Mouse (Mus musculus) small intestine, adult 2 months (tissue): ENCODE data around the gene Asb1. TPM values are rescaled to one million over a fixed set of nuclear protein-coding genes. Genes with fewer than 3 reads are reported as not detected.
A peak's percentile ranks its signal among the peaks of the same experiment; 100 is the strongest.

Source experiments
- H3K27ac ChIP-seq: fragments of 200-500 bp; 2 replicates; pipeline ENCODE4 v1.5.1; 2012; ENCODE audit warnings: low read depth, low read length, control low read depth, inconsistent platforms; ENCODE audit not compliant: insufficient read depth
- H3K27me3 ChIP-seq: fragments of 200-500 bp; 2 replicates; pipeline ENCODE4 v1.6.1; 2012; ENCODE audit warnings: mild to moderate bottlenecking, moderate library complexity, low read length, inconsistent platforms; ENCODE audit not compliant: control insufficient read depth, insufficient read depth
- H3K36me3 ChIP-seq: fragments of 200-500 bp; 2 replicates; pipeline ENCODE4 v1.6.1; 2012; ENCODE audit warnings: mild to moderate bottlenecking, low read length, control low read depth, inconsistent platforms; ENCODE audit not compliant: control insufficient read depth, insufficient read depth
- H3K4me1 ChIP-seq: fragments of 200-500 bp; 2 replicates; pipeline ENCODE4 v1.6.1; 2012; ENCODE audit warnings: low read length, inconsistent platforms, mixed read lengths; ENCODE audit not compliant: control insufficient read depth, insufficient read depth, insufficient read length
- H3K4me3 ChIP-seq: fragments of 200-500 bp; 2 replicates; pipeline ENCODE4 v1.5.1; 2012; ENCODE audit warnings: low read depth, mild to moderate bottlenecking, control low read depth, inconsistent platforms, low read length, moderate library complexity
- CTCF ChIP-seq: fragments of 200-500 bp; IDR thresholded peaks from 2 replicates; pipeline ENCODE4 v1.5.1; 2012; ENCODE audit warnings: low read depth, mild to moderate bottlenecking, control low read depth, inconsistent platforms, low read length, moderate library complexity, mixed read lengths; ENCODE audit not compliant: insufficient replicate concordance, insufficient read length; ENCODE audit errors: extremely low read depth
- POLR2A ChIP-seq: fragments of 200-500 bp; IDR thresholded peaks from 2 replicates; pipeline ENCODE4 v1.6.1; 2012; ENCODE audit warnings: low read depth, mild to moderate bottlenecking, control low read depth, inconsistent platforms, low read length, moderate library complexity
- WGBS: fragments of 180-500 bp; shearing (Covaris S2); methylation state at CpG from one replicate; pipeline ENCODE4 v1.1.7; 2018; 5-methylcytosine and 5-hydroxymethylcytosine counted together
- polyA plus RNA-seq: library from polyadenylated mRNA; depleted of rRNA; stranded (reverse); fragments of >200 nt; gene quantifications from 2 replicates; pipeline ENCODE4 v1.2.3, GENCODE M21; 2012

Gene Asb1
- polyA plus RNA-seq, 1 experiment = 2.1 TPM

DNA sequence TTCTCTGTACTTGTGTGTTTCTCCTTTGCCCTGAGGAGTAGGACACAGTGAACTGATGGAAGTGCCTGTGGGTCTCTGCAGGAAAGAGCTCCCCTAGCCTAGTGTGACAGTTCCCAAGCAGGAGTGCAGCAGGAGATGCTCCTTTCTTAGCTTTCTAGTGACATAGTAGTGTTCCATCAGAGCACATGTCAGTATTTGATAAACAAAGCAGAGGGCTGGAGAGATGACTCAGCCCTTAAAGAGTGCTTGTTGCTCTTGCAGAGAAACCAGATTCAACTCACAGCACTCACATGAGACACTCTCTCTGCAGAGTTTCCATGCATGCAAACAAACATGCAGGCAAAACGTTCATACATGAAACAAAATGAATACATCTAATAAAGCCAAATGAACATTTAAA lies 4.9 kb downstream of the Asb1 start:
- Histone ChIP-seq H3K27me3 (no peaks in the 10 kb centered on the region), H3K27ac (no peak overlapping the region)
- 84% methylated on average over 1 of the region's 1 CpGs for WGBS

DNA sequence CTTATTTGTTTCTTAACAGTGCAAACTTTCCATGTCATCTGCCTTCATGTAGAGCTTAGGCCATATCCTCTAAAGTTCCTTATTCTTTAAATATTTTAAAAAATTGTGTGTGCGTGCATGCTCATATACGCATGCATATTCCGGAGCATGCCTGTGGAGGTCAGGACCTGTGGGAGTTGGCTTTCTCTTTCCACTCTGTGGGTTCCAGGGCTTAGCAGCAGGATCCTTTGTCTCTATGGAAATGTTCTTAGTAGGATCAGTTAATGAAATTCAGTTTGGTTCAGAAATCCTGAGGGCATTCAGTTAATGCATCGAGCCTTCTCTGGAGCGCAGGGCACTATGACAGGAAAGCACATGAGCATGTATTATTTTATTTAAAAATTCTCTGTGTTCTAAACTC lies 7.2 kb downstream of the Asb1 start:
- no peak overlapping the region for H3K4me3 ChIP-seq
- H3K27ac ChIP-seq = no peak overlapping the region
- H3K4me1 ChIP-seq = no peaks in the 10 kb centered on the region
- TF ChIP-seq POLR2A (no peak), CTCF (no peak)
- H3K36me3 ChIP-seq = peaks cover 15% of the 10 kb centered on the region
- WGBS = over 99% methylated on average over 5 of the region's 5 CpGs
- no peaks in the 10 kb centered on the region for H3K27me3 ChIP-seq

More for the DNA sequence above, 4.9 kb downstream of the Asb1 start:
- H3K4me3 ChIP-seq = no peak overlapping the region
- peaks cover 9% of the 10 kb centered on the region for H3K36me3 ChIP-seq
- peaks cover 6% of the 10 kb centered on the region for H3K4me1 ChIP-seq
- TF ChIP-seq POLR2A = no peak
- TF ChIP-seq CTCF = no peak

GRCm38 (mm10) chr1:91549073-91549472 lies 8.7 kb downstream of the Asb1 start:
- no peak for TF ChIP-seq CTCF
- TF ChIP-seq POLR2A = no peak
- H3K36me3 ChIP-seq = peaks cover 18% of the 10 kb centered on the region
- no peaks in the 10 kb centered on the region for H3K4me1 ChIP-seq
- H3K4me3 ChIP-seq = no peak overlapping the region
- WGBS = 68% methylated on average over 2 of the region's 2 CpGs
- no peaks in the 10 kb centered on the region for H3K27me3 ChIP-seq
- H3K27ac ChIP-seq = no peak overlapping the region

- H3K27ac ChIP-seq = no peak overlapping the region
- no peaks in the 10 kb centered on the region for H3K4me1 ChIP-seq
- H3K36me3 ChIP-seq = peaks cover 19% of the 10 kb centered on the region
- no peak overlapping the region for H3K4me3 ChIP-seq
- TF ChIP-seq CTCF (no peak), POLR2A (no peak)
- H3K27me3 ChIP-seq = no peaks in the 10 kb centered on the region
- 87% methylated on average over 2 of the region's 2 CpGs for WGBS
These were observed 16.8 kb downstream of the Asb1 start for GRCm38 (mm10) chr1:91557099-91557498.

- Histone ChIP-seq H3K36me3 (peaks cover 2% of the 10 kb centered on the region; the same call in 1 of the 2 replicates), H3K27me3 (no peaks in the 10 kb centered on the region), H3K4me3 (no peak overlapping the region), H3K27ac (no peak overlapping the region), H3K4me1 (no peaks in the 10 kb centered on the region)
- WGBS = 63% methylated on average over 6 of the region's 6 CpGs
- TF ChIP-seq POLR2A (no peak), CTCF (no peak)
These were observed 20.9 kb downstream of the Asb1 start for GRCm38 (mm10) chr1:91561226-91561625.

GRCm38 (mm10) chr1:91562977-91563590 lies 22.7 kb downstream of the Asb1 start:
- Histone ChIP-seq H3K4me1 (no peaks in the 10 kb centered on the region), H3K27ac (no peak overlapping the region), H3K27me3 (no peaks in the 10 kb centered on the region), H3K36me3 (no peaks in the 10 kb centered on the region), H3K4me3 (no peak overlapping the region)
- no peak for TF ChIP-seq POLR2A
- TF ChIP-seq CTCF = no peak
- 75% methylated on average over 4 of the region's 4 CpGs for WGBS

GRCm38 (mm10) chr1:91564004-91564403 lies 23.7 kb downstream of the Asb1 start:
- H3K4me1 ChIP-seq = no peaks in the 10 kb centered on the region
- no peaks in the 10 kb centered on the region for H3K27me3 ChIP-seq
- TF ChIP-seq CTCF = peak; percentile 32; the same call in 1 of the 2 replicates
- TF ChIP-seq POLR2A = no peak
- no peak overlapping the region for H3K4me3 ChIP-seq
- WGBS = 66% methylated on average over 3 of the region's 3 CpGs
- H3K36me3 ChIP-seq = no peaks in the 10 kb centered on the region
- H3K27ac ChIP-seq = no peak overlapping the region
